10 mouse cellular contexts compared by ENCODE assay signal in genomic region chr6:115743569-115743968, GRCm38 (mm10). TPM values are rescaled to one million over a fixed set of nuclear protein-coding genes. Genes with fewer than 3 reads are reported as not detected.
A peak's percentile ranks its signal among the peaks of the same experiment; 100 is the strongest.
DNase-seq lines count a peak whose midpoint lies in the region; ATAC-seq and TF ChIP-seq lines count a peak whose summit lies in the region.
"Had no signal": no experiment of that assay in that cellular context is flagged by ENCODE, and none has a peak within 500 bp of the region (broad histone marks: within the 10 kb centered on the region; RNA-seq: fewer than 3 reads in every experiment).

No protein-coding gene starts in this region.

- peak; percentile 91 for ATAC-seq in liver, embryonic 12.5 days
- peak; percentile 88 for ATAC-seq in stomach, embryonic 14.5 days (ENCODE audit: insufficient number of reproducible peaks, insufficient read depth, low FRiP score, low read depth)

- no peaks in the 10 kb centered on the region for H3K9me3 ChIP-seq in liver, embryonic 12.5 days (replicated peaks)
- no peaks in the 10 kb centered on the region for H3K9me3 ChIP-seq in stomach, embryonic 14.5 days (ENCODE audit: control insufficient read depth, low read depth, low read length)

- no peaks in the 10 kb centered on the region for H3K27me3 ChIP-seq in testis, adult 2 months (ENCODE audit: control insufficient read depth, insufficient read depth, low read length)
- H3K27me3 ChIP-seq in liver, embryonic 12.5 days (replicated peaks) = no peaks in the 10 kb centered on the region
- no peaks in the 10 kb centered on the region for H3K27me3 ChIP-seq in stomach, embryonic 14.5 days (ENCODE audit: control insufficient read depth, insufficient read depth, low read length)

- DNase-seq in adrenal gland, postnatal 10 days = peak; percentile 42
- no peak for DNase-seq in adrenal gland, adult 18-20 months (ENCODE audit: low spot score in 2 of 2)
- DNase-seq in testis, postnatal 14 days (ENCODE audit: low spot score) = no peak
- DNase-seq in cerebellum, postnatal 25 days = no peak
- DNase-seq in thymus, postnatal 10 days (ENCODE audit: low spot score in 2 of 2) = no peak

- H3K36me3 ChIP-seq in testis, adult 2 months (ENCODE audit: control insufficient read depth, insufficient read depth, low read length) = no peaks in the 10 kb centered on the region
- no peaks in the 10 kb centered on the region for H3K36me3 ChIP-seq in liver, embryonic 12.5 days
- H3K36me3 ChIP-seq in stomach, embryonic 14.5 days (ENCODE audit: control insufficient read depth, insufficient read depth, low read length) = no peaks in the 10 kb centered on the region

- H3K4me2 ChIP-seq in liver, embryonic 12.5 days = no peak overlapping the region
- no peak overlapping the region for H3K4me2 ChIP-seq in stomach, embryonic 14.5 days (replicated peaks; ENCODE audit: low read depth, low read length)
- H3K4me2 ChIP-seq: hindbrain, embryonic 14.5 days had no signal

- no peak overlapping the region for H3K4me3 ChIP-seq in testis, adult 2 months (ENCODE audit: control insufficient read depth, low read depth, low read length)
- no peak overlapping the region for H3K4me3 ChIP-seq in liver, embryonic 12.5 days
- no peak overlapping the region for H3K4me3 ChIP-seq in stomach, embryonic 14.5 days (ENCODE audit: low read depth, low read length)

- no peak overlapping the region for H3K9ac ChIP-seq in liver, embryonic 12.5 days
- H3K9ac ChIP-seq in stomach, embryonic 14.5 days (replicated peaks; ENCODE audit: low read depth, low read length) = no peak overlapping the region
- H3K9ac ChIP-seq: hindbrain, embryonic 14.5 days had no signal

- no peak for TF ChIP-seq POLR2A in testis, adult 2 months (IDR thresholded peaks at IDR 0.05; ENCODE audit: control insufficient read depth, low read depth, low read length)

- 4% methylated on average over 1 of the region's 1 CpGs for WGBS in liver, embryonic 12.5 days (ENCODE audit: insufficient replicate concordance)
- 0% methylated on average over 1 of the region's 1 CpGs for WGBS in stomach, embryonic 14.5 days

- TF ChIP-seq CTCF in testis, adult 2 months (IDR thresholded peaks at IDR 0.05; ENCODE audit: control insufficient read depth, insufficient read depth, insufficient replicate concordance, low read depth, low read length) = 0 out of 2 replicates have a peak, but pooled peaks have one; percentile 4

- no peak overlapping the region for H3K27ac ChIP-seq in testis, adult 2 months (ENCODE audit: control insufficient read depth, insufficient read depth, low read depth, low read length)
- peak overlapping the region; percentile 62 for H3K27ac ChIP-seq in liver, embryonic 12.5 days
- no peak overlapping the region for H3K27ac ChIP-seq in stomach, embryonic 14.5 days (ENCODE audit: low read length)
- H3K27ac ChIP-seq: hindbrain, embryonic 14.5 days; macrophage had no signal

- no peaks in the 10 kb centered on the region for H3K4me1 ChIP-seq in testis, adult 2 months (ENCODE audit: control insufficient read depth, insufficient read depth, low read length)
- peaks cover 41% of the 10 kb centered on the region for H3K4me1 ChIP-seq in liver, embryonic 12.5 days
- H3K4me1 ChIP-seq in stomach, embryonic 14.5 days (ENCODE audit: control insufficient read depth, insufficient read depth, low read length) = no peaks in the 10 kb centered on the region

RNA-seq across cellular contexts. Expression of gene Tmem40, which starts 18.6 kb away (rescaled TPM):
- under 1 TPM; 0.79 to 0.93 TPM for total RNA-seq in adrenal gland, postnatal 10 days (2021)
- under 1 TPM; 0.43 to 0.45 TPM for total RNA-seq in adrenal gland, adult 18-20 months (2021)
- 0.53 and 0.93 TPM in 2 replicates for polyA plus RNA-seq in testis, adult 2 months (2012; rRNA removed)
- polyA plus RNA-seq in liver, embryonic 12.5 days (2016; fragmentation: Nextera tagmentation; extraction: Ambion mirVana) = 29.1 and 32.7 TPM in 2 replicates
- 3.3 and 4.8 TPM in 2 replicates for polyA plus RNA-seq in stomach, embryonic 14.5 days (2014; fragmentation: Nextera tagmentation; extraction: Ambion mirVana)

RNA-seq across cellular contexts. Expression of gene Cand2, which starts 30.8 kb away (rescaled TPM):
- total RNA-seq in adrenal gland, postnatal 10 days (2021) = 10 to 100 TPM; 10.4 to 16.1 TPM
- 1 to 10 TPM; 5.8 to 9.5 TPM for total RNA-seq in adrenal gland, adult 18-20 months (2021)
- 7.2 TPM in 2 replicates for polyA plus RNA-seq in testis, adult 2 months (2012; rRNA removed)
- polyA plus RNA-seq in liver, embryonic 12.5 days (2016; fragmentation: Nextera tagmentation; extraction: Ambion mirVana) = 9.5 and 10.5 TPM in 2 replicates
- 27.7 and 31.0 TPM in 2 replicates for polyA plus RNA-seq in stomach, embryonic 14.5 days (2014; fragmentation: Nextera tagmentation; extraction: Ambion mirVana)
